Mouse (Mus musculus) olfactory bulb, adult 2 months (tissue): Measurements from ENCODE around the gene Il2ra.

Source experiments
- CTCF ChIP-seq: fragments of 200-500 bp; IDR thresholded peaks from 2 replicates; pipeline ENCODE4 v1.5.1; 2012; ENCODE audit warnings: low read depth, mild to moderate bottlenecking, low read length, moderate library complexity; ENCODE audit not compliant: insufficient read depth
- POLR2A ChIP-seq: fragments of 200-500 bp; IDR thresholded peaks from 2 replicates; pipeline ENCODE4 v1.6.1; 2012; ENCODE audit warnings: mild to moderate bottlenecking, low read depth, low read length, moderate library complexity; ENCODE audit not compliant: insufficient read depth

DNA sequence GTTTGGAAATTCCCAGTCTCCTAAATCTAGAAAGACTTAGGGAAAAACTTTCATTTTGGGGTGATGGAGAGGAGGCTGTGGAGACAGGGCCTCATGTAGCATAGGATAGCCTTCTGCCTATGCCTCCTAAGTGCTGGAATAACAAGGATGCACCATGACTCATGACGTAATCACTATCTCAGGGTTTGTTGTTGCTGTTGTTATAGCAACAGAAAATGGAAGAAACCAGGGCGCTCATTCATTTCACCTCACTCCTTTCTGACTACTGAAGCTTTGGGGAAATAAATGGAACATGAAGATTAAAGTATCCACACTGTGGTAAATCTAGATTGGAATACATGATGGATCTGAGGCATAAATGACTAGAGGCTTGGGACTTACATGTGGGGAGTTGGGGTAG lies 18.9 kb upstream of the Il2ra start:
- TF ChIP-seq POLR2A (no peak), CTCF (no peak)
